Mouse (Mus musculus): ENCODE results near the gene Pdzrn4. TPM values are rescaled to one million over a fixed set of nuclear protein-coding genes. Genes with fewer than 3 reads are reported as not detected.

Pdzrn4 gene
- polyA plus RNA-seq, 1 experiment from 2014 or later, result 0.64 TPM

- Histone ChIP-seq H3K4me2 (no peak overlapping the region), H3K36me3 (ENCODE audit: control insufficient read depth, insufficient read depth, low read length) (no peaks in the 10 kb centered on the region), H3K27me3 (ENCODE audit: control insufficient read depth, insufficient read depth, low read length) (no peaks in the 10 kb centered on the region), H3K4me1 (ENCODE audit: control insufficient read depth, insufficient read depth, low read length) (no peaks in the 10 kb centered on the region), H3K4me3 (ENCODE audit: low read depth, low read length) (no peak overlapping the region), H3K9me3 (replicated peaks; ENCODE audit: control insufficient read depth, low read length) (no peaks in the 10 kb centered on the region), H3K27ac (ENCODE audit: low read depth, low read length) (no peak overlapping the region), H3K9ac (ENCODE audit: low read depth, low read length) (no peak overlapping the region)
- no peak for ATAC-seq (replicated peaks; ENCODE audit: insufficient number of reproducible peaks, low FRiP score, low TSS enrichment)
- WGBS (ENCODE audit: insufficient replicate concordance), result 66% methylated on average over 3 of the region's 3 CpGs
Observed at GRCm38 (mm10) chr15:92555716-92556115, 159.0 kb downstream of the Pdzrn4 start.

DNA sequence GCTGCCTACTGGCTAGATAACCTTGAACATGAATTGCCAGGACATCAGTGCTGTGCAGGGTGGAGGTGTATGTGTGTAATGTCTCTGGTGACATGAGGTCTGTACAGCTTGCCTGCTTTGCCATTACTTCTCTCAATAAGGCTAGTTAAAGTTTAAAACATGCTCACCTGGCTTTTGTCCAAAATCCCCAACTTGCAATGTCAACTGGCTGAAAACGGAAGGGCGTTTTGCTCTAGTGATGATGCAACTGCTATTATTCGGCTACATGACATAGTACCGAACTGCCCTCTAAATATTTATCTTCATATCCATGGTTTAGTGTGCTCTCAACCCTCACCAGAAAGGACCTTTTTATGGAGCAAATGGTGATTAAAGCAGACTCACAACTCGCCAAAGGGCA is 161.9 kb downstream of the Pdzrn4 start:
- H3K9ac ChIP-seq (ENCODE audit: low read depth, low read length), result no peak overlapping the region
- no peak for ATAC-seq (replicated peaks; ENCODE audit: insufficient number of reproducible peaks, low FRiP score, low TSS enrichment)
- H3K36me3 ChIP-seq (ENCODE audit: control insufficient read depth, insufficient read depth, low read length), result no peaks in the 10 kb centered on the region
- no peaks in the 10 kb centered on the region for H3K27me3 ChIP-seq (ENCODE audit: control insufficient read depth, insufficient read depth, low read length)
- no peaks in the 10 kb centered on the region for H3K4me1 ChIP-seq (ENCODE audit: control insufficient read depth, insufficient read depth, low read length)
- 86% methylated on average over 5 of the region's 5 CpGs for WGBS (ENCODE audit: insufficient replicate concordance)
- no peak overlapping the region for H3K4me2 ChIP-seq
- H3K27ac ChIP-seq (ENCODE audit: low read depth, low read length), result no peak overlapping the region
- no peak overlapping the region for H3K4me3 ChIP-seq (ENCODE audit: low read depth, low read length)
- H3K9me3 ChIP-seq (replicated peaks; ENCODE audit: control insufficient read depth, low read length), result no peaks in the 10 kb centered on the region

DNA sequence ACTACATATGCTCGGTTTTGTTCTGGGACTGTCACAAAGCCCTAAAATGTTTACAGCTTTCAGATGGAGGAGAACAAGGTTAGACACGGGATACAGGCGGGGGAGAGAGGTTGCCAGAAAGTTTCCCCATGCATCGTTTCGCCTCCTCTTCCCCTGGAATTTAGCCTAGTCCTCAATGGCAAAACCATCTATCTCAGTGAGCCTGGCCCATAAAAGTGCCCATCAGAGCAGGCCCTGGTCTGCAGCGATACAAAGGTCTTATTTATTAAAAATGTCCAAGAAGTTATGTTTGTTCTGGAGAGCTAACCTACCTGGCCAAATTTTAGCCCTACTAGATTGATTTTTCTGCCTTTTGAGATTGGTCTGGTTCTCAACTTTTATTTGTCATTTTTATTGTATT is 165.5 kb downstream of the Pdzrn4 start:
- 82% methylated on average over 6 of the region's 6 CpGs for WGBS (ENCODE audit: insufficient replicate concordance)
- H3K9ac ChIP-seq (ENCODE audit: low read depth, low read length), result no peak overlapping the region
- ATAC-seq (replicated peaks; ENCODE audit: insufficient number of reproducible peaks, low FRiP score, low TSS enrichment), result no peak

DNA sequence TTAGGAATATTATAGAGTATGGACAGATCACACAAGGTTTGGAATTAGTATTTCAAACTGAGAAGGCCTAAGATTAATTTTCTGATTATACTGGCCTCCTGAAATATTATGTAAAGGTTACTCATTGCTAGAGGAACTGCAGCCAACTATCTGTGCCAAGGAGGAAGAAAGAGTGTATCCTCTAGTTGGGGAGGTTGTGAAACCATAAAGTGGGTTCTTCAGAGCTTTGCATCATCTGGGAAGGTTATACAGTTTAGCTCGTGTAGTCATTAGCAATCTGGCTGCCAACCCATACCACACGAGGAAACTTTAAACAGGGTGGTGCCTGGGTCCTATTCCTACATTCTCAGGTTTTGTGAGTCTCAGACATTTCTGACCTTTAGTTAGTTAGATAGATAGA is 166.9 kb downstream of the Pdzrn4 start:
- Histone ChIP-seq H3K27me3 (ENCODE audit: control insufficient read depth, insufficient read depth, low read length) (no peaks in the 10 kb centered on the region), H3K9ac (ENCODE audit: low read depth, low read length) (no peak overlapping the region), H3K4me1 (ENCODE audit: control insufficient read depth, insufficient read depth, low read length) (no peaks in the 10 kb centered on the region), H3K27ac (ENCODE audit: low read depth, low read length) (no peak overlapping the region), H3K4me2 (no peak overlapping the region), H3K4me3 (ENCODE audit: low read depth, low read length) (no peak overlapping the region), H3K36me3 (ENCODE audit: control insufficient read depth, insufficient read depth, low read length) (no peaks in the 10 kb centered on the region), H3K9me3 (replicated peaks; ENCODE audit: control insufficient read depth, low read length) (no peaks in the 10 kb centered on the region)
- ATAC-seq (replicated peaks; ENCODE audit: insufficient number of reproducible peaks, low FRiP score, low TSS enrichment), result no peak
- WGBS (ENCODE audit: insufficient replicate concordance), result 71% methylated on average over 2 of the region's 2 CpGs

More for the DNA sequence above, 165.5 kb downstream of the Pdzrn4 start:
- Histone ChIP-seq H3K4me3 (ENCODE audit: low read depth, low read length) (no peak overlapping the region), H3K4me2 (no peak overlapping the region), H3K4me1 (ENCODE audit: control insufficient read depth, insufficient read depth, low read length) (no peaks in the 10 kb centered on the region), H3K9me3 (replicated peaks; ENCODE audit: control insufficient read depth, low read length) (no peaks in the 10 kb centered on the region), H3K27ac (ENCODE audit: low read depth, low read length) (no peak overlapping the region), H3K27me3 (ENCODE audit: control insufficient read depth, insufficient read depth, low read length) (no peaks in the 10 kb centered on the region), H3K36me3 (ENCODE audit: control insufficient read depth, insufficient read depth, low read length) (no peaks in the 10 kb centered on the region)

GRCm38 (mm10) chr15:92570526-92571243 is 174.0 kb downstream of the Pdzrn4 start:
- Histone ChIP-seq H3K27me3 (ENCODE audit: control insufficient read depth, insufficient read depth, low read length) (no peaks in the 10 kb centered on the region), H3K27ac (ENCODE audit: low read depth, low read length) (no peak overlapping the region), H3K4me2 (no peak overlapping the region), H3K36me3 (ENCODE audit: control insufficient read depth, insufficient read depth, low read length) (no peaks in the 10 kb centered on the region), H3K4me3 (ENCODE audit: low read depth, low read length) (no peak overlapping the region), H3K9me3 (replicated peaks; ENCODE audit: control insufficient read depth, low read length) (no peaks in the 10 kb centered on the region), H3K9ac (ENCODE audit: low read depth, low read length) (no peak overlapping the region), H3K4me1 (ENCODE audit: control insufficient read depth, insufficient read depth, low read length) (no peaks in the 10 kb centered on the region)
- ATAC-seq (replicated peaks; ENCODE audit: insufficient number of reproducible peaks, low FRiP score, low TSS enrichment), result no peak
- WGBS (ENCODE audit: insufficient replicate concordance), result 80% methylated on average over 3 of the region's 3 CpGs

- no peak for ATAC-seq (replicated peaks; ENCODE audit: insufficient number of reproducible peaks, low FRiP score, low TSS enrichment)
- H3K27ac ChIP-seq (ENCODE audit: low read depth, low read length), result no peak overlapping the region
- H3K36me3 ChIP-seq (ENCODE audit: control insufficient read depth, insufficient read depth, low read length), result no peaks in the 10 kb centered on the region
- no peaks in the 10 kb centered on the region for H3K4me1 ChIP-seq (ENCODE audit: control insufficient read depth, insufficient read depth, low read length)
- H3K9ac ChIP-seq (ENCODE audit: low read depth, low read length), result no peak overlapping the region
- no peaks in the 10 kb centered on the region for H3K9me3 ChIP-seq (replicated peaks; ENCODE audit: control insufficient read depth, low read length)
- H3K27me3 ChIP-seq (ENCODE audit: control insufficient read depth, insufficient read depth, low read length), result no peaks in the 10 kb centered on the region
- no peak overlapping the region for H3K4me2 ChIP-seq
- WGBS (ENCODE audit: insufficient replicate concordance), result 68% methylated on average over 5 of the region's 5 CpGs
- H3K4me3 ChIP-seq (ENCODE audit: low read depth, low read length), result no peak overlapping the region
Observed at GRCm38 (mm10) chr15:92571244-92571539, 174.5 kb downstream of the Pdzrn4 start.

DNA sequence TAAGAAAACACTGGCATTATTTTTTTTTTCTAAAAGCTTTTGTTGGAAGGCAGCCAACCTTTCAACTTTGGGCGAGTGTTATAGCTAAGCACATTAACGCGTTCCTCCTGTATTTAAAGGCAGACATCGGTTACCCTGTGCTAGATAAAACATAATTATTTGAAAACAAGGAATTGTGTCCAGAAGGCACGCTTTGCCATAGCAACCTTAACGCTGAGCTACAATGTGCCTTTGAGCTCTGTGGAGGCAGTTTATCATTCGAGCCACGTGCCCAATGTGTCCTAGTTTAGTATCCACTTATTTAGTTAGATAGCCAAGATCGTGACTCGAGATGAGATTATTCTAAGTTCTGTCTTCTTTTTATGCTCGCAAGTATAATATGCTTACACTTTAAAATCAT is 180.8 kb downstream of the Pdzrn4 start:
- H3K4me3 ChIP-seq (ENCODE audit: low read depth, low read length), result no peak overlapping the region
- H3K4me2 ChIP-seq, result no peak overlapping the region
- WGBS (ENCODE audit: insufficient replicate concordance), result 73% methylated on average over 11 of the region's 11 CpGs
- no peaks in the 10 kb centered on the region for H3K9me3 ChIP-seq (replicated peaks; ENCODE audit: control insufficient read depth, low read length)
- no peaks in the 10 kb centered on the region for H3K27me3 ChIP-seq (ENCODE audit: control insufficient read depth, insufficient read depth, low read length)
- H3K27ac ChIP-seq (ENCODE audit: low read depth, low read length), result no peak overlapping the region
- no peaks in the 10 kb centered on the region for H3K4me1 ChIP-seq (ENCODE audit: control insufficient read depth, insufficient read depth, low read length)
- no peak for ATAC-seq (replicated peaks; ENCODE audit: insufficient number of reproducible peaks, low FRiP score, low TSS enrichment)
- H3K9ac ChIP-seq (ENCODE audit: low read depth, low read length), result no peak overlapping the region
- H3K36me3 ChIP-seq (ENCODE audit: control insufficient read depth, insufficient read depth, low read length), result no peaks in the 10 kb centered on the region

DNA sequence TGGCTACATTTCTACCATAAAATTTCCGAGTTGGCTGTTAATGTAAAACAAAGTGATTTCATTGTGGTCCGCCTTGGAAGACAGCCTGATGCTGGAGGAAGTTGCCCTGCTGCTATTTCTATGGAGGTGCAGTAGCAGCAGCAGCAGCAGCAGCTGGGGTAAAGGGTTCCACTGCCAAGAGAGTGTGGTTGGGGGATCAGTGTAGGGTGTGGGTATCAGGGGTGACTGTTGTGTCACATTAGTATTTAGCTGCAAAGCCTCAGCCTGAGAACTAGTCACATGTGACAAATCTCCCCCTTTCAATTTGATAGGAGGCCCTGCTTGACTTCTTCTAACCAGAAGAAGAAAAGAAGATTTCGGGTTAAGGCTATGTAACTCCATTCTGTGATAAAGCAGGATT is 183.5 kb downstream of the Pdzrn4 start:
- no peaks in the 10 kb centered on the region for H3K27me3 ChIP-seq (ENCODE audit: control insufficient read depth, insufficient read depth, low read length)
- ATAC-seq (replicated peaks; ENCODE audit: insufficient number of reproducible peaks, low FRiP score, low TSS enrichment), result no peak

GRCm38 (mm10) chr15:92580742-92581383 is 184.2 kb downstream of the Pdzrn4 start:
- Histone ChIP-seq H3K9ac (ENCODE audit: low read depth, low read length) (no peak overlapping the region), H3K4me1 (ENCODE audit: control insufficient read depth, insufficient read depth, low read length) (no peaks in the 10 kb centered on the region), H3K36me3 (ENCODE audit: control insufficient read depth, insufficient read depth, low read length) (no peaks in the 10 kb centered on the region), H3K27me3 (ENCODE audit: control insufficient read depth, insufficient read depth, low read length) (no peaks in the 10 kb centered on the region), H3K27ac (ENCODE audit: low read depth, low read length) (no peak overlapping the region), H3K4me3 (ENCODE audit: low read depth, low read length) (no peak overlapping the region), H3K9me3 (replicated peaks; ENCODE audit: control insufficient read depth, low read length) (no peaks in the 10 kb centered on the region), H3K4me2 (no peak overlapping the region)
- ATAC-seq (replicated peaks; ENCODE audit: insufficient number of reproducible peaks, low FRiP score, low TSS enrichment), result no peak
- WGBS (ENCODE audit: insufficient replicate concordance), result 74% methylated on average over 9 of the region's 9 CpGs

More for the DNA sequence above, 183.5 kb downstream of the Pdzrn4 start:
- 69% methylated on average over 3 of the region's 3 CpGs for WGBS (ENCODE audit: insufficient replicate concordance)
- Histone ChIP-seq H3K36me3 (ENCODE audit: control insufficient read depth, insufficient read depth, low read length) (no peaks in the 10 kb centered on the region), H3K4me3 (ENCODE audit: low read depth, low read length) (no peak overlapping the region), H3K4me2 (no peak overlapping the region), H3K4me1 (ENCODE audit: control insufficient read depth, insufficient read depth, low read length) (no peaks in the 10 kb centered on the region), H3K9ac (ENCODE audit: low read depth, low read length) (no peak overlapping the region), H3K27ac (ENCODE audit: low read depth, low read length) (no peak overlapping the region), H3K9me3 (replicated peaks; ENCODE audit: control insufficient read depth, low read length) (no peaks in the 10 kb centered on the region)

Data from heart, embryonic 11.5 days (tissue).